Mouse (Mus musculus) embryonic stem cell, embryonic (primary cell): ENCODE results near the gene Capn3.

Source experiments
- CTCF ChIA-PET, 4 experiments: fragments of 300-600 bp in 2 of 4; fragments of 350-600 bp in 2 of 4; sonication (Branson Sonifier 250); formaldehyde crosslinking; loops; one replicate each; lab custom pipeline; 2022; ENCODE audit warnings: inconsistent platforms in 2 of 4; lab: Charles Lee
- POLR2A ChIA-PET, 4 experiments: fragments of 300-600 bp in 2 of 4; fragments of 350-600 bp in 2 of 4; sonication (Branson Sonifier 250); formaldehyde crosslinking; loops; one replicate each; lab custom pipeline; 2022; ENCODE audit warnings: antibody characterized with exemption in 4 of 4, inconsistent platforms in 1 of 4; lab: Charles Lee

Gene Capn3

DNA sequence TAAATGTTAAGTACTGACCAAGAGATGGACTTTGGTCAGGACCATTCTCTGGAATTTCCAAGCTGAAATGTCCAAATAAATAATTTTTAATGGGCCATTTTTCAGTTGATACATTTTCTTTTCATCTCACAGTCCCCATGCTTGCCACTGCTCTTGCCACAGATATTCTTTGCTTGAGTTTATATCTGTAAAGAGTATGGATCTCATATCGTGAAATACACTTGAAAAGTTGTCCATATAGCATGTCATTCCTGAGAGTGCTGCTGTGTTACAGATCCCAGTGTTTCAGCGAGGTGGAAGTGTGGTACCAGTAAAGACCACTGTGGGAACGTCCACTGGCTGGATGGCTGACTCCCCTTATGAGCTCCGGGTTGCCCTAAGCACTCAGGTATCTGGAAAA lies at the start of gene Capn3:
Capn3 (plus strand) TSS at position 301 of the 400 bp plus-strand sequence.
- CTCF ChIA-PET = interaction anchor here in 1 of 4 experiments (0.7 kb wide), 1 partner anchor 649 kb away, joined by 3 read pairs; no protein-coding TSS in a partner anchor
- POLR2A ChIA-PET = interaction anchor here in 1 of 4 experiments (1.0 kb wide), 1 partner anchor 66 kb away, joined by 3 read pairs; no protein-coding TSS in a partner anchor

DNA sequence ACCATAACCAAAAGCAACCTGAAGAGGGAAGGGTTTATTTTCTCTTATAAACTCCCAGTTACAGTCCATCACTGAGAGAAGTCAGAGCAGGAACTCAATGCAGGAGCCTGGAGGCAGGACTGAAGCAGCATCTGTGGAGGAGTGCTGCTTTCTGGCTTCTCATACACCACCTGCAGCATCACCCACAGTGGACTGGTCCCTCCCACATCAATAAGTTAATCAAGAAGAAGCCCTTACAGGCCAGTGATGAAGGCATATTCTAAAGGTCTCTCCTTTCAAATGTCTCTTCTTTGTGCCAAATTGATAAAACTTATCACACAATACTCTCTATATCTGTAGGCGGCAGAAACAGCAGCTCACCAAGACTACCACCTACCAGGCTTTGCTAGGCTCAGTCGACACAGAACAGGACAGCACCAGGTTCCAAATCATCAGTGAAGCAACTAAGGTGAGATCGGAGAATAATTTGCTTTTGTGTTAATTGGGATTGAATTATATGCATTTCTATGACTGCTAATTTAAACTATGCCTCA lies 44.7 kb upstream of the Capn3 start:
- ChIA-PET CTCF (no interaction called here), POLR2A (interaction anchor here in 1 of 4 experiments (0.6 kb wide), 1 partner anchor 9 kb away, joined by 3 read pairs; no protein-coding TSS in a partner anchor)

DNA sequence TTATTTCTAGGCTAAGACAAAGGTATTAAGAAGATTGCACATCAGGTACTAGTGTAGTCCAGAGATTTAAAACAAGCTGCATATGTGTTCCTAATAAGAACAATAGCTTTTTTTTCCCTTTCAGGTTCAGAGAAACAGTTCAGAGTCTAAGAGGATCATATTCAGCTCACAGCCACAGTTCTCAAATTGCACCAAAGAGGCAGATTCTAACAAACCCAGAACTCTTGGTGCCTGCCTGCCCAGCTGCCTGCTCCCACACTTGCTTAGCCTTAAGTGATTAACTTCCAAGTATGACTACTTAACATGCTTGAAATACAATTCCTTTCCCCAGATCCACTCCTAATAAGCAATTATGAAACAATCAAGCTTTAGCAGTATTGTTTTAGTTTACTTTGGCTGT lies 41.7 kb upstream of the Capn3 start:
- ChIA-PET CTCF (no interaction called here), POLR2A (no interaction called here)

DNA sequence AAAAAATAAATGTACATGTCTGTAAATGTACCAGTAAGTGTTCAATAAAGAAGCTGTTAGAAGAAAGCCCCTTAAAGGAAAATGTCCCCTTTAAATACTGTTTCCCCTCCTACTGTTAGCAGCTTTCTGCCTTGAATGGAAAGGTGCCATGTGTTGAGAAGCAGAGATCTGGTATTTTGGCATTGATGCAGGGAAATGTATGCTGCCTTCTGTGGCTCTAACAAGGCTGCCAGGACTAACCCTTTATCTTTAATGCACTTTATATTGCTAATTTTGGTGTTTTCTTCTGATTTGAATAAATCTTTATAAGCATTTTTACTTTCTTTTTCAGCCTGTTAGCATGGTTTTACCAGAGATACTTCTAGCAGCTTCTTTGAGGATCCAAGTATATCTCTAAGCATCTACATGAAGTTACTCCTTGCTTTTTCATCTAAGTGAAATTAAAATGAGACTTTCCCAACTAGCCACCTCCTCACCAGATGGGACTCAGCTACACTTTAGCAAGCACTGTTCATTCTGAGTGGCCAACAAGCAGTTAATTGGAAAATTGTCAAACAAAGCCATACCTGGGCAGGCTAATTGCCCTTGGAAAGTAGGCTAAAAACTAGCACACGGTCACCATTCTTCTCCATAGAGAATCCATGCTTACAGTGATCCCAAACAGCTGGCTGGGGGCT lies 40.9 kb upstream of the Capn3 start:
- POLR2A ChIA-PET = interaction anchor here in 2 of 4 experiments (0.8 to 1.2 kb wide), 2 partner anchors 8 to 201 kb away, joined by 3 read pairs; no protein-coding TSS in a partner anchor
- CTCF ChIA-PET = no interaction called here

DNA sequence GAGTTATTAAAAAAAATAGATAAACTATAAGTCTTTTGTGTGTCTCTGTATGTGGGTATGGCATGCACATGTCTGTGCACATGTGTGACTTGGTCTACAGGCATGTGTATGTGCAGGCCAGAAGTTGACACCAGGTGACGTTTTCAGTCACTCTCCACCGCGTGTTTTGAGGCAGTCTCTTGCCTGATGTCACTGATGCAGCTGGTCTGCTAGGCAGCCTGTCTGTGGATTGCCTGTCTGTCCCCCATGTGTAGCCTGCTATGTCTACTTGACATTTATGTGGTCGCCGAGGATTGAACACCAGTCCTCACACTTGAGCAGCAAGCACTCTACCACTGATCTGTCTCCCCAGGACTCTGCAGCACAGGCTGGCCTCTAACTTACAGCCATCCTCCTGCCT lies 31.4 kb upstream of the Capn3 start:
- POLR2A ChIA-PET = interaction anchor here in 1 of 4 experiments (1.0 to 1.1 kb wide), 2 partner anchors 20 to 22 kb away, joined by 3 to 5 read pairs; no protein-coding TSS in a partner anchor
- CTCF ChIA-PET = no interaction called here

DNA sequence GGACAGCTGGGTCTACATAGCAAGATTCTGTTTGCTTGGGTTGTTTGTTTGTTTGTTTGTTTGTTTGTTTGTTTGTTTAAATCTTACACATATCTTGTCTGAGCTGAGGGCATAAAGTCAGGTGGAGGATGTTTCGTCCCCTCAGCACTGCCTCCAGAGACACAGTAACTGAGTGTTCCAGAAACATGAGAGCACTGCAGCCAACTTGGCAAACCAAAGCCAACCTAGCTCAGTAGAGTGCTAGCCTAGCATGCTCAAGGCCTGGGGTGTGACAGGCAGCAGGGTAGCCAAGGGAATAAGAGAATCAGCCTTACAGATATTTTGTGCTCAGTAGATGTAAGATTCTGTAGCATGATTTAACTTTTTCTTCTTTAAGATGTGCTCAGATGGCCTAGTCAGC lies 11.3 kb upstream of the Capn3 start:
- POLR2A ChIA-PET = interaction anchor here in 2 of 4 experiments (0.5 to 0.7 kb wide), 2 partner anchors 245 to 798 kb away, joined by 3 read pairs; no protein-coding TSS in a partner anchor

GRCm38 (mm10) chr2:120446373-120446772 lies 9.4 kb upstream of the Capn3 start:
- POLR2A ChIA-PET = interaction anchor here (0.8 to 1.3 kb wide), 4 partner anchors 16 to 56 kb away, joined by 3 to 4 read pairs (median 3); no protein-coding TSS in a partner anchor
- CTCF ChIA-PET = interaction anchor here in 2 of 4 experiments (0.6 to 1.9 kb wide), 5 partner anchors 32 to 500 kb away, joined by 3 to 4 read pairs (median 3); no protein-coding TSS in a partner anchor

More for the DNA sequence above, 11.3 kb upstream of the Capn3 start:
- CTCF ChIA-PET = no interaction called here

- POLR2A ChIA-PET = interaction anchor here in 2 of 4 experiments (1.1 to 1.5 kb wide), 2 partner anchors 22 to 162 kb away, joined by 3 read pairs; partner anchors contain the start of genes Haus2 (in 1 of the 2) and Lrrc57 (in 1 of the 2)
- CTCF ChIA-PET = interaction anchor here in 3 of 4 experiments (0.7 to 1.9 kb wide), 8 partner anchors 10 to 277 kb away, joined by 3 to 8 read pairs (median 4); no protein-coding TSS in a partner anchor
These were observed 8.5 kb upstream of the Capn3 start for GRCm38 (mm10) chr2:120447306-120447705.

DNA sequence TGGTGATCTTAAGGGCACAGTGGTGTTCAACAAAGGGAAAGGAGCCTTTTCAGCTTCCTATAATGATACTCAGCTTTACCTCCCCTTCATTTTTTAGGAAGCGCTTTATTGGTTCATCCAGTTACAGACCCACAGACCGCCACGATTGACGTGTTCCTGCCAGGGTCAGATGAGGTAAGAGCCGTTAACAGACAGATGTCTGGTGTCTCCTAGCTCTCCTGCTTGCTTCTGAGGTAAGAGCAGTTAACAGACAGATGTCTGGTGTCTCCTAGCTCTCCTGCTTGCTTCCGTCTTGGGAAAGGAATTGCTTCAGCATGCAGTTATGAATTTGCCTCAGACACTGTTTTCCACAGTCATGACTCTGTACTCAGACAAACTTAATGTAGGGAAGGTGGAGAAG lies 5.1 kb upstream of the Capn3 start:
- CTCF ChIA-PET = interaction anchor here in 1 of 4 experiments (0.5 to 1.3 kb wide), 2 partner anchors 26 to 416 kb away, joined by 3 read pairs; no protein-coding TSS in a partner anchor
- POLR2A ChIA-PET = no interaction called here

- POLR2A ChIA-PET = interaction anchor here in 1 of 4 experiments (1.0 kb wide), 1 partner anchor 17 kb away, joined by 3 read pairs; no protein-coding TSS in a partner anchor
These were observed 3.2 kb upstream of the Capn3 start for GRCm38 (mm10) chr2:120452600-120452999.

DNA sequence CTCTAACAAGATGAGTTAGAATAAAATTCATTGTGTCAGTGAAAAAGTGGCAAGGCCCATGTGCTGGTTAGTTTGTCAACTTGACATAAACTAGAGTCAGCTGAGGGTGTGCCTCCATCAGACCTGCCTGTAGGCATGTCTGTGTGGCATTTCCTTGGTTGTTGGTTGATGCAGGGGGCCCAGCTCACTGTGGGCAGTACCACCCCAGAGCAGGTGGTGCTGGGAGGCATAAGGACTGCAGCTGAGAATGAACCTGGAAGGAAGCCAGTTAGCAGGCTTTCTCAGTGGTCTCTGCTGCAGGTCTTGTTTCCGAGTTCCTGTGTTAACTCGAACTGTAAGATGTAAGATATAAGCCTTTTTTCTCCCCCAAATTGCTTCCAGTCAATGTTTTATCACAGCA lies 832 bp upstream of the Capn3 start:
- ChIA-PET POLR2A (no interaction called here), CTCF (interaction anchor here in 2 of 4 experiments (0.6 to 0.7 kb wide), 2 partner anchors 175 to 650 kb away, joined by 3 read pairs; no protein-coding TSS in a partner anchor)

More at GRCm38 (mm10) chr2:120452600-120452999, 3.2 kb upstream of the Capn3 start:
- CTCF ChIA-PET = no interaction called here

DNA sequence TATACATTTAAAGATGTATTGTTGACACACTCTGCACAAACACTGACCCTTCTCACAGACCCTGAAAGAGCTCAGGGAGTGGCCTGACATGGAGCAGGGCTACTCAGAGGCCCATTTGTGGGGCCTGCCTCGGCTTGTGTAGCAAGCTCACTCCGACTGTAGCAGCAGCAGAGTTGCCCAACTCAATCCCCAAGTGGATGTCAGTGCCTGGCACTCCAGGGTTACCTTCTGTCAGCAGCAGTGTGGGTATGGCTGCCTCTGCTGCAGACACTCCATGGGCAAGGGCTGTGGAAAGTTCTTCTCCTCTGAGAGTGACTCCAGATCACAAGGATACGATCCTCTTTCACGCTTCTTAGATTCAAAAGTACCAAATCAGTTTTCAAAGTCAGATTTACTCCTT lies 4.4 kb downstream of the Capn3 start:
- POLR2A ChIA-PET = interaction anchor here in 1 of 4 experiments (0.9 kb wide), 1 partner anchor 20 kb away, joined by 3 read pairs; no protein-coding TSS in a partner anchor
- CTCF ChIA-PET = interaction anchor here in 1 of 4 experiments (1.3 kb wide), 1 partner anchor 18 kb away, joined by 4 read pairs; no protein-coding TSS in a partner anchor

DNA sequence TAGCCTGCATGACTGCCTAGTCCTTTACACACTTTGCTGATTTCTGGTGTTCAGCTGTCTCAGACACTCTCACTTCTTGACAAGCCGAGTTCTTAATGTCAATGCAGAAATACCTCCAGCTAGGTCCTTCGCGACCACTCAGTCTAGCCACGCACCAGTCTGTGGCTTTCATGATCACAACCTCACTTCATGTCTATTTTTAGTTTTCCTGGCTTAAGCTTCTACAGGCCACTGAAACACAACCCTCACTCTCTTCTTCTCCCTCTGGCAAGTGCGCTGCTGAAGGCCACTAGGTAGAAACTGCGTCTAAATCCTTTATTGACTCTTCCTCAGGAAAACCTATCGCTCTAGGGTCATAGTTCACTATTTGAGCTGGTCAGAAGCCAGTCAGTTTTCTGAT lies 7.5 kb downstream of the Capn3 start:
- CTCF ChIA-PET = interaction anchor here in 2 of 4 experiments (0.6 kb wide), 2 partner anchors 38 to 183 kb away, joined by 3 read pairs; no protein-coding TSS in a partner anchor

DNA sequence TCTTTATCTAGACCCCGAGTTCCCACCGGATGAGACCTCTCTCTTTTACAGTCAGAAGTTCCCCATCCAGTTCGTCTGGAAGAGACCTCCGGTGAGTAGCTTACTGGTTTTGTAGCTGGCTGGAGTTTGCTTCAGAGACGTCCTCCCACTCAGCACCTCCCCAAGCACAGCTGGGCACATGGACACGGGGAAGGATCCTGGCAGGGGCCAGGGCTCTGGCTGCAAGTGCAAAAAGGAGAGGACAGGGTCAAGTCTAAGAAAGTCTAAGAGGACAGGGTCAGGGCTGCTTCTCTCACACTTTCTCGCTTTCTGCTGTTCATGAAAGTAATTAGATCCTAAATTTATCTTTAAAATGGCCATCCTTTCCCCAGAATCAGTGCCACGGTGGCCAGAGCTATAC lies 8.3 kb downstream of the Capn3 start:
- ChIA-PET POLR2A (interaction anchor here in 1 of 4 experiments (1.3 kb wide), 1 partner anchor 111 kb away, joined by 3 read pairs; the partner anchor contains the start of gene Vps39), CTCF (interaction anchor here in 1 of 4 experiments (0.6 kb wide), 1 partner anchor 37 kb away, joined by 3 read pairs; no protein-coding TSS in a partner anchor)

More for the DNA sequence above, 7.5 kb downstream of the Capn3 start:
- POLR2A ChIA-PET = interaction anchor here in 2 of 4 experiments (0.9 to 1.3 kb wide), 3 partner anchors 10 to 111 kb away, joined by 3 to 4 read pairs (median 3); partner anchors contain the start of gene Vps39 (in 1 of the 2)

GRCm38 (mm10) chr2:120464732-120465396 lies 9.0 kb downstream of the Capn3 start:
- POLR2A ChIA-PET = no interaction called here
- CTCF ChIA-PET = interaction anchor here in 1 of 4 experiments (0.7 kb wide), 1 partner anchor 294 kb away, joined by 3 read pairs; no protein-coding TSS in a partner anchor

- POLR2A ChIA-PET = interaction anchor here in 1 of 4 experiments (0.8 kb wide), 1 partner anchor 9 kb away, joined by 3 read pairs; no protein-coding TSS in a partner anchor
- CTCF ChIA-PET = interaction anchor here in 1 of 4 experiments (0.7 kb wide), 1 partner anchor 294 kb away, joined by 3 read pairs; no protein-coding TSS in a partner anchor
These were observed 9.6 kb downstream of the Capn3 start for GRCm38 (mm10) chr2:120465397-120465785.

DNA sequence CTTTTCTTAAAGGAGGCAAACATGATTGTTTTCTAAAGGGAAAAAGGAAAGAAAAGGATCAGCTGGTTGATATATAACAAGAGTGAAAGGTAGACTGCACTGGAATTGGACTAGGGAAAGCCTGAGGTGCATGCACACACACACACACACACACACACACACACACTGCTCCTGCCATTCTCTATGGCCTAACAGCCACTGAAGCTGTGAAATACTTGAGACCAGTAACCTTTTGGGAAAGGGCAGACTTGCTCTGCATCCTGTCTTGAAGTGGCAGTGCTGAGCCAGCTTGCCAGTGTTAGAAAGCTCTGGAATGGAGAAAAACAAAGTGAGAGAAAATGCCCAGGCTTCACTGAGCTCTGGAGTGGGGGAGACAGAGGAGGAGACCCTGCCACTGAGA lies 12.2 kb downstream of the Capn3 start:
- ChIA-PET POLR2A (interaction anchor here in 2 of 4 experiments (0.8 to 1.0 kb wide), 2 partner anchors 9 to 141 kb away, joined by 3 to 4 read pairs; partner anchors contain the start of genes Haus2 (in 1 of the 2) and Lrrc57 (in 1 of the 2)), CTCF (interaction anchor here in 3 of 4 experiments (0.6 to 1.2 kb wide), 4 partner anchors 10 to 382 kb away, joined by 3 to 7 read pairs (median 4); no protein-coding TSS in a partner anchor)
